Mouse (Mus musculus) cerebellum, adult 2 months (tissue): Measurements from ENCODE around the gene Rexo1.

ENCODE experiments used
- CTCF ChIP-seq: fragments of 200-500 bp; IDR thresholded peaks from 2 replicates; pipeline ENCODE4 v1.5.1; 2011; ENCODE audit warnings: low read depth, mild to moderate bottlenecking, control low read depth, low read length, moderate library complexity, borderline replicate concordance; ENCODE audit not compliant: insufficient read depth
- POLR2A ChIP-seq: fragments of 200-500 bp; IDR thresholded peaks from 2 replicates; pipeline ENCODE4 v1.6.1; 2011; ENCODE audit warnings: low read length, control low read depth, borderline replicate concordance; ENCODE audit not compliant: insufficient read depth

DNA sequence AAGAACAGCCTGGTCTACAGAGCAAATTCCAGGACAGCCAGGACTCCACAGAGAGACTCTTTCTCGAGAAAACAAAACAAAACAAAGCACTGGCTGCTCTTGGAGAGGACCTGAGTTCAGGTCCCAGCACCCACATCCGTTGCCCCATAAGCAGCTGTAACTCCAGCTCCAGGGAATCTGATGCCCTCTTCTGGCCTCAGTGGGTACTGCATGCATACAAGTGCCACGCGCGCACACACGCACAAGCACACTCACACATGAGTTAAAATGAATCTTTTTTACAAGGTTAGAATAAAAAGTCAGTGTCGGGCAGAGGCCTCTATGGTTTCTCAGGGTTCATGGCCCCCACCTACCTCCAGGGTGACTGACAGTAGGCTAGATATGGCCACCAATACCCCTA is 38.1 kb downstream of the Rexo1 start:
- TF ChIP-seq POLR2A: no peak
- no peak for TF ChIP-seq CTCF
